Mouse (Mus musculus) myocyte (in vitro differentiated cells): ENCODE data around the gene Ptcd1.

Experiments used
- CEBPB ChIP-seq: IDR thresholded peaks from 2 replicates; pipeline ENCODE4 v1.6.1; 2011; ENCODE audit warnings: mild to moderate bottlenecking, moderate library complexity; ENCODE audit not compliant: poor library complexity, insufficient read depth, severe bottlenecking
- E2F4 ChIP-seq: IDR thresholded peaks from one replicate; pipeline ENCODE4 v1.6.1; 2011; ENCODE audit warnings: mild to moderate bottlenecking, control low read depth, moderate library complexity; ENCODE audit not compliant: insufficient read depth
- MYOG ChIP-seq, 3 experiments: IDR thresholded peaks; one replicate each; pipeline ENCODE4 v1.6.1; 2011; ENCODE audit warnings: control low read depth in 2 of 3, low read depth in 2 of 3, mild to moderate bottlenecking in 2 of 3; ENCODE audit not compliant: insufficient read length in 2 of 3, control insufficient read depth in 1 of 3, insufficient read depth in 1 of 3
- POLR2A ChIP-seq: IDR thresholded peaks from one replicate; pipeline ENCODE4 v1.6.1; 2011; ENCODE audit warnings: low read depth, mild to moderate bottlenecking, control low read depth, moderate library complexity; ENCODE audit not compliant: insufficient read length
- TCF3 ChIP-seq: IDR thresholded peaks from one replicate; pipeline ENCODE4 v1.6.1; 2011; ENCODE audit warnings: low read depth, control low read depth; ENCODE audit not compliant: insufficient read length

DNA sequence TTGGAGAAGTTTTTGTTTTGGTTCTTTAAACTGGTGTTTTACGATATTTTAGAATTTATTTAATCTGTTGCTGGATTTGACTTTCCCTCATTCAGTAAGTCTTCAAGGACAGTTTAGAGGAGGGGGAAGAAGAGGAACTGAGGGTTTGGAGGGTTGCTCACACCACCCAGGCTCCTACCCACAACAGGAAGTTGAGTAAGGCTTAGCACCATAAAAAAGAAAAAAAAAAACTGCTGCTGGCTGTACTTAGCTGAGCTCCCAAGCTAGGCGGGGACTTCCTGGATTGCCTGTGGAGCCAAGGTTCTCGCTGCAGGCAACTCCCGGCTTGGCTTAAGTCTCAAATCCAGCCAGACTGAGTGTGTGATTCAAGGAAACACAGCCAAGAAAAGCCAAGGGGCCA, 50.6 kb downstream of the Ptcd1 start:
- TF ChIP-seq MYOG (IDR thresholded peaks at IDR 0.05; ENCODE audit: control insufficient read depth in 1 of 3, insufficient read depth in 1 of 3, insufficient read length in 2 of 3, low read depth in 2 of 3), result no peak
- peak; percentile 48; the same call in 1 of the 2 replicates for TF ChIP-seq CEBPB
- no peak for TF ChIP-seq POLR2A
- TF ChIP-seq E2F4, result no peak
- no peak for TF ChIP-seq TCF3
